Mouse (Mus musculus) megakaryocyte, embryonic 14.5 days (primary cell): ENCODE measurements around the gene Actr1b.

Experiments used
- FLI1 ChIP-seq: IDR thresholded peaks from 2 replicates; pipeline ENCODE4 v1.6.1; 2012; ENCODE audit warnings: low read length, inconsistent platforms, mixed read lengths
- GATA1 ChIP-seq: IDR thresholded peaks from 3 replicates; pipeline ENCODE4 v1.6.1; 2012; ENCODE audit warnings: mixed read lengths, low read length, inconsistent platforms, borderline replicate concordance

- TF ChIP-seq GATA1, result no peak
- no peak for TF ChIP-seq FLI1
These were observed 49.0 kb downstream of the Actr1b start for GRCm38 (mm10) chr1:36665165-36665723.
